Mouse (Mus musculus) MEL-GATA-1-ER (cell line): Measurements from ENCODE around the gene Adgrl3.
A peak's percentile ranks its signal among the peaks of the same experiment; 100 is the strongest.

Source experiments
- DNase-seq: peaks from one replicate; pipeline ENCODE4 v3.0.0-alpha.2; 2012; ENCODE audit warnings: low read depth; ENCODE audit errors: extremely low read depth

The Adgrl3 gene

DNA sequence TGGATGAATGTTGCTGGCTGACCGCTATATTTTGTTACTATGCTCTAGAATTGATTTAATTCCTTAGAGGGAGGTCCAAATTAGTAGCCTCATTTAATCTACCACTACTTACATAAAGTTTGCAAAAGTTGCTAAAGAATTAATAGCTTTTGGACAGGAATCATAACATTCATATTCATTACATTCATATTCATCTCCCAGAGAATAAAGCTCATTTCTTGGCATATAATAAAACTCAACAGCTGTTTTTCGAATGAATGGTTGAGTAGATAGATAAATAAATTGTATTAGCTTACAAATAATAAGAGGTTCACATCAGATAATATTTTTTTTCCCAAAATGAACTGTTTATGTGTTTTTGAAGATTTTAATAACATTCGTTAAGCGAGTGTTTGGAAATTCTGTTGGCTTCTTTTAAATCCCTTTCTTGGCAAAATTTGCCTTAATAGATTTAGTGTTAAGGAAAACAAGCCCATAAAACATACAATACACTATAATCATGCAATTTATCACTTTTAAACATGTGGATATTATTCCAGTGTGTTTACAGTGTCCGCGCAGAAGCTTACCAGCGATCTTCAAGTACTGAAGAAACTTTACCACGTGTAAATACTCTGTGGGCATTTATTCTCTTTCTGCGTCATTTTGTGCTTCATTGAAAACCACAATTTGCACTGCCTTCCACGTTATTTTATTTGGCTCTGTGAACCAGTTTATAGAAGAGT, 350.4 kb downstream of the Adgrl3 start:
- no peak for DNase-seq

DNA sequence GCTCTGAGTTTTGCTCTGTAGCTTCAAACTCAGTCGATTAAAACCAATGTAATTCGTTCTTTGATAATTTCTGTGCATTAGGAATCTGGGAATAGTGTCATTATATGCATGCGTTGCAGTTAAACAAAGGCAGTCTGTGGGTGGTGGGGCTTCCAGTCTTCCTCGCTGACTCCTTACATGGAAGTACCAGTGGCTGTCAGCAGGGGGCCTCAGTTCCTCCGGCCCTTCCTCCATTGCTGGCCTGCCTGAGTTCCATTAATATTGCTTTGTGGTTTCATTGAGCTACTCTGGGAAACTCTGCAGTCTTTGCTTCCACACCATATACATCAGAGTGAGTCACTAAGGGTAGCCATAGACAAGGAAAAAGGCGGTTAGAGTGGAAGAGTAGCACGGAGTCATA, 356.1 kb downstream of the Adgrl3 start:
- DNase-seq, result no peak

DNA sequence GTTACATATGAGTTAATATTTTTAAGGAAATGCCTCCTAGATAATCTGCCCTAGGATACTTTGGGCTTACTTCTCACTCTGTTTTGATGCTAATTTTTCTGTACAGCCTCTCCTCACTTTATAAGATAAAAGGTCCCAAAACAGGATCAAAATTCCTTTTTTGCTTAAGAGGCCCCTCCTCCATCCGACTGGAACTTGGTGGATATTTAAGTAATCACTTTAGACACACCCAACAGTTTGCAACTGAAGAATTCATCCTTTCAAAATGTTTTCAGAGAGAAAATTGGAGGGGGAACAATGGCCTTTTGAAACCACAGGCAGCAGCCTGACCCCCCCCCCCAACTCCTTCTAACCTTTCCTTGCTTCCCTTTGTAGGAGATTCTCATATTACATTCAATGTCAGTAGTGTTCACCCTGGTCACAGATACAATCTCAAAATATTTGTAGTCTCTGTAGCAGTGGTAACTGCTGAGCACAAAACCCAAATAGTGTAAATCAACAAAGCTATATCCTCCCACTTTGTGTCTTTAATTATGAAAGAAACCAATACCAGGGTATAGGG, 385.7 kb downstream of the Adgrl3 start:
- DNase-seq, result no peak

DNA sequence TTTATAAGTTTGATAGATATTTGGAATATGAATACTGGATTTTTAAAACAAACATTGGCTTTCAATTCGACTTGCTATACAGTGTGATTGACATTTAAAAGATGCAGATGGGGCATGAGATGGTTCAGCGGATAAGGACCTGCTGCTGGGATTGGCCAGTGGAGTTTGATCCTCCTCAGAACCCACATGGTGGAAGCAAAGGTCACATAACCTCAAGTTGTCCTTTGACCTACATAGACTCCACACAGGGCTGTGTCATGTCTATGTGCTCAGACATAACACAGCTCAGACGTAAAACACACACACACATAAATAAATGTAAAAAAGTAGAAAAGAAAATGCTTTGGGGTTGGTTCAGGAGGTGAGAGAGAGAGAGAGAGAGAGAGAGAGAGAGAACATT, 397.4 kb downstream of the Adgrl3 start:
- DNase-seq, result no peak

DNA sequence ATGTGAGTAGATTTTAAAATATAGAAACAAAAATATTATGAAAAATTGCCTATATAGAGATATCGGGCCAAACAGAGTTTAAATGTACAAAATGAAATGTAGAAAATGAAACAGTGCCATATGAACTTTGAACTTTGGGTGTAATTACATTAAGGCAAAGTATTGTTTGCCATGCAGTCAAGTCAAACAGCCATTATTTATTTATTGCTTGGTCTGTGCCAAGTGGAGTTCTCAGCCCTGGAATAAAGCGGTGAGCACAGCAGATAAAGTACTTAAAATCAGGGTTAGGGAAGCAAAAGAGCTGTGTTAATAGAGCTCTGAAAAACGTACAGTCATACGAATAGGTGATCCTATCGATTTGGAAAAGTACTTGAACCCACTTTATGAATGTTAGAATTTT, 407.5 kb downstream of the Adgrl3 start:
- DNase-seq, result no peak

DNA sequence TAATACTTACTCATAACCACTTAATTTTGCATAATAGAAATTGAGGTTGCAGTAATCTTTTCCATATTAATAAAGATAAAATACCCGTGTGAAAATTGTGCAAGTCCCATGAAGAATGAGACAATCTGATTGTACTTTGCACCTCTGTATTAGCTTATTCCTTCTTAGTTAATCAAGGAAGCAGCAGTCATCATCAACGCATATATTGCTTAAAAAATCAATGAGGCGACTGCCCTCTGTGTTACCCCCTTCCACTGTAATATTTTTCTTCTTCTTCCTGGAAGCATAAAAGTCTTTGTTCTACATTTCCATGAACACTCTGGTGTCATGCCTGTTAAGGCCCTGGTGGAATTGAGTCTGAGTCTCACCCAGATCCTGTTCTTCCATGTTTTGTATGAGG, 416.4 kb downstream of the Adgrl3 start:
- DNase-seq, result no peak

DNA sequence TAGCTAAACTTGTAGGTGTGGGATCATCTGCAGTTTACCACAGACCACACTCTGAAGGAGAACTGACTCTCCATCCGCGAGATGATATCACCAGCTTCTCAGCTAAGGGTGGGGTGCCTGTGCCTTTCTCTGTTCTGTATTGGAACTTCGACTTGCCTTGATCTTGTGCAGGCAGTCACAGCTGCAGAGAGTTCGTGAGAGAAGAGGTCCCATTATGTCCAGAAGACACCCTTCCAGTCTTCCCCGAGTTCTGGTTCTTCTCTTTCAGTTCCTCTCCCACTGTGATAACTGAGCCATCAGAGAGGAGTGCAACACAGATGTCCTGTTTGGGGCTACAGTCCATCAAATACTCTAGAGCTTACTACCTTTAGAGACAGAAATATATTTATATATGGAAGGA, 422.2 kb downstream of the Adgrl3 start:
- no peak for DNase-seq

DNA sequence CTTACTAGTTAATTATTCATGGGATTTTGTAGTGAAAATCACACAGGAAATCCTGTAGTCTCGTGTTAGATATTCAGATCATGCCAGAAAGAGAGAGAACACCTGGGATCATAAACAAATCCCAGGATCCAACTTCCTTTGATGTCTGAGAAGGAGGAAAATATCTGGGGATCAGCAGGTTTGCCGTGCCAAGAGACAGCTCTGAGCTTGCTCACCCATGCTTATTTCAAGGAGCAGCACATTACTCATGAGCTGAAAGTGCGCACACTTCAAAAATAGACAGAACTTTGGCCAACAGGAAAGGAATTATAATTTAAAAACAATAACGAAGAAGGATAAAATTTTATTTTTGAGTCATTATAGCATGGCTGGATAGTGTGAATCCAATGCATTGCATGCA, 446.0 kb downstream of the Adgrl3 start:
- DNase-seq, result no peak

DNA sequence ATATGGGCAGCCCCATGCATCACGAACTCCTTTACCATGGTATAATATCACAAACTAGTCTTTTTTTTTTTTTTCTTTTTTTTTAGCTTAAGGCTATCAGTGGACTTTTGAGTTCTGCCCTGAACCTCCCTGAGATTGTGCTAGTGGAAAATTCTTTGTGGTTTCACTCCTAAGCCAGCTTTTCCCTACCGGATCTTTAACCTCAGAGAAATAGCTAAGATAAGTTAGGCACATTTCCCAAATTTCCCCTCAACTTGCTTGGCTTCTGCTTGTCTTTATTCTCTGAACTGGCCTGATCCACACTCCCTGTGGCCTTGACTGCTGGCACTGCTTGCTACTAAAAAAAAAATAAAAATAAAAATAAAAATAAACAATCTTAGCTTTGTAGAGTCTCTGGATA, 454.7 kb downstream of the Adgrl3 start:
- DNase-seq, result no peak

DNA sequence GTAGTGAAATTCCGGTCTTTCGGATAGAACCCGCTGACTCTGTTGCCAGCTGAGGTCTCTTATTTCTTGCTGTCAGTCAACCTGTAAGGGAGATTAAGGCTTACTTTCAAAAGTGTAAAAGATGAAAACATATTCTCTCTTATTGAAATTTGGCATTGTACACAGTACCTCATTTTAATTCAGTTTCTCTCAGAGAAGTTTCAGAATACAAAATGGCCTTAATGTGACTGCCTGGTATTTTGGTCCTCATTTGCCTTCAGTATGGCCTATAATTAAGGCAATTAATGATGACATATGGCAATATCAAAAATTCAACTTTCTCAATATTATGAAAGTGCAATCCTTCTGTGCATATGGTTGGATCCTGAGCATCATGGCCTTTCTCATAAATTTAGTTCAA, 455.5 kb downstream of the Adgrl3 start:
- DNase-seq, result no peak

DNA sequence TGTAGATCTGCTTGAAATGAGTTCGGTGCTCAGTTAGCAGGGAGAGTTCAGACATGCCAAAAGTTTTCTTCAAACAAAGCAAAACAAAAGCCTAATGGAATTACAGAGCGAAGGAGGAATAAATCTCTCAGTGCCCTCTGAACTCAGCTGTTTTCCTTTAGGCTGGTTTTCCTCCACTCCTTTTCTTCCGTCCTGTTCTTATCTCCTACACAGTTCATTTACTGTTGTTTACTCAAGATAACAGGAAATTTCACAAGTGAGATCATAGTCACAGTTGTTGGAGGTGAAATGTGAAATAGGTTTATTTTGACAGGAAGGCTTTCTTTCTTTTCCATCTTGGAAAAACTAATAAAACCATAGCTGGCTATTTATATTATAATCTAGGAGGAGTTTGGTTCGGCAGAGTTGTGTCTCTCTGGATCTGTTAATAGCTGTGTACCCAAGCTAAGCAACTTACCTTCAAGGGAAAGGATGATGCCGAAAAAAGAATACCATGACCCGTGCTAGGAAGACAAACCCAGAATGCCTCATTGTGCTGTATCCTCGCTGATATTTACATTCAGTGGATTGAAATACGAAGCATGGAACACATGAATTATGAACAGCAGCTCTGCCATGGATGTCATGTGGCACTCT, 456.2 kb downstream of the Adgrl3 start:
- no peak for DNase-seq

DNA sequence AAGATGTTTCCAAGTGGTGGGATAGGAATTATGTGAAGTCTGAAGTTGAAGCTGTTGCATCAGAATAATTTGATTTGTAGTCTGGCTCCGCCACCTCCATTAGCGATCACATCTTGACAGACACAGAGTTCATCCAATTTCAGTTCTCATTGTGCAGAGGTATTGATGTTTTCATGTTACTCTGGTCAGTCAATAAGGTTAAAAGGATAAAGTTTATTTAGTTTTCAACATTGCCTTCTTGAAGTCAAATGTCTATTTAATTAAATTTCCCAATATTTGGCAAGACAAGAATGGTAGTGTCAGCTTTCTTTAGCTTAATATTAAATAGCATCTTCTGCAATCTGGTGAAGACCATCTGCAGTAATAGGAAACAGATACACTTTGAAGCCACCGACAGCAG, 461.0 kb downstream of the Adgrl3 start:
- DNase-seq, result no peak

DNA sequence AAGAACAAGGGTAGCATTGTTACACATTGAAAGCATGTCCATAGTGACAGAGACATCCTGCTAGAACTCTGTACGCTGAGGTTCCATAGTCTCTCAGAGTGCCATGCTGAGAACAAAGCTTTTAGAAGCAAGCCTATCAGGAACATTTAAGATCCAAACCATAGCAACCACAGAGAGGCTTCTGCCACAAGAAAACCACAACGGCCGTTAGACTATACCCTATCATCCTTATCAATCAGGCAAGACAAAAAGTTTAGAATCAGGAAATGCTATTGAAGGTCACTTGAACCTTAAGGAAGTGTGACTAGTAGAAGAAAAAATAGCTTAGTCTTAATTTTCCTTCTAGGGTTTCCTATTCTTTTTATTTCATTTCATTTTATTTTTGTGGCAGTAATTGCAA, 464.0 kb downstream of the Adgrl3 start:
- DNase-seq, result peak; percentile 22

DNA sequence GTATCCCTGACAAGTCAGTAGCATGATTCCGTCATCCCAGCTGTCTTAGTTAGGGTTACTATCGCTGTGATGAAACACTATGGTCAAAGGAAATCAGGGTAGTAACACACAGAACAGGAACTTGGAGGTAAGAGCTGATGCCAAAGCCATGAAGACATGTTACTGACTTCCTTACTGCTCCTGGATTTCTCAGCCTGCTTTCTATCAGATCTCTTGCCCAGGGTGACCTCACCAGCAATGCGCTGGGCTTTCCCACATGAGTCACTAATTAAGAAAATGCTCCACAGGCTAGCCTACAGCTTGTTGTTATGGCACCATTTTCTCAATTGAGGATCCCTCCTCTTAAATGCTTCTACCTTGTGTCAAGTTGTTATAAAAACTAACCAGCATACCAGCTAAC, 481.1 kb downstream of the Adgrl3 start:
- DNase-seq, result no peak

DNA sequence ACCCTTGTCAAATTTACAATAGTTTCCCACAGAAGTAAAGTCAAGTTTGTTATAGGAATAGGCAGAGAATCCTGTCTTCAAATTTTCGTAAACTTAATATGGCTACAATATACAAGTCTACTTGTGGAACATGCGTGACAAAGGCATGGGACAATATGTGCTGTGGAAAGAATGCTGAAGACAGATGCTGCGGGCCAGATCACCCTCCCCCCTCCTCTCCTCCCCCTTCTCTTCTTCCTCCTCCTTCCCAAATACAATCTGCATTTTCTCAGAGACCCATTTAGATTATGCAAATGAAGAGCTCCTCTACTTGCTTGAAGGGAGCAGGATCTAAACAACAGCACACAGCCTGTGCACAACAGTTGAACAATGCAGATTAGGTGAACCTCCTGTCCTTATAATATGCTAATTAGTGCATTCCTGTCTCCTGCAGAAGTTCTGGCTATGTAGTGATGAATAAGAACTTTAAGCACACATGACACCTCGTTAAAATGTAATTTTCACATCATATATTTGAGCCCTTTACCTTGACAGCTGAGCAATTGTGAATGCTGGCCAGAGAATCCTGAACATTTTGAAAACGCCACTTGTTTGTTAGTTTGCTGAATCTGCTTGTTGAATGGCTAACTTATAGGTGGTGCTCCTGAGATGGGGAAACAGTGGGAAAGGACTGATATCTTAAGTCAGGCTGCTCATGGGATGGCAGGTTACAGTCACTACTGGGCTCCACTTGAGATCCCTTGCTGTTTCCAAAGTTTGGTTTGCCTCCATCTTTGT, 499.0 kb downstream of the Adgrl3 start:
- DNase-seq, result no peak

DNA sequence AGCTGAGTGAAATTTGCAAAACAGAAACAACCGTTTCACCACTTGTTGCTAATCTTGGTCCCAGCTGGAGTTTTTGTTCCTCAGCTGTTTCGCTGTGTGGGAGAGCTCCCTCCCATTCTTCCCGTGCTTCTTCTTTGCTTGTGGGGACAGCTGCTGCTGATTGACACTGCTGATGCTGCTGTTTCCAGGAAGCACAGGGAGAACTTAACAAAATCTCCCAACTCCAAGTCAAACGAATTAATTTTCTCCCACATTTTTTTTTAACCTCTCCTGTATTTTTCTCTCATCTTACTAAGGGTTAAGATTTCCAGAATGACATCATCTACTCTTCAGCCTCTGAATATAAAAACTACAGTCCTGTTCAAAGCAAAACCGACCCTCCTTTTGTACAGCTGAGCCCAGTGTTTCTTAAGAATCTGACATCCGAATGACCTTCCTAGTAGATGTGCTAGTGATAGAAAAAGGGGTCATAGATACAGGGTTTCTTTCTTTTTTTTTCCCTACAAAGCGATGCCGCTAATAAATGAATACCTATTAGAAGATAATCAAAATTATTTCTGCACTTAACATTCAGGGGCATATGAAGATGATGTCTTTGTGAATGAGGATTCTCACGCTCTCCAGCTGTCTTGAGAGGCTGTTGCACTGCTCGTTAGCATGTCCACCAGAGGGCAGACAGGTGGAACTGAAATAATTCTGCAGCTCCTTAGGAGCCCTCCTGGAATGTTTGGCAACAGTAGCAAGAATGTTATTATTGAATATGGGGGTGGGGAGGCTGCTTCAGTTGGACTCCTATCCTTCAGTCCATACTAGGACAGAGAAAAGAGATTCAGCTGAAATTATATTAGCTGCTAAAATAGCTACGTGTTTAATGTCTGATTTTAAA, 499.8 kb downstream of the Adgrl3 start:
- DNase-seq, result no peak

DNA sequence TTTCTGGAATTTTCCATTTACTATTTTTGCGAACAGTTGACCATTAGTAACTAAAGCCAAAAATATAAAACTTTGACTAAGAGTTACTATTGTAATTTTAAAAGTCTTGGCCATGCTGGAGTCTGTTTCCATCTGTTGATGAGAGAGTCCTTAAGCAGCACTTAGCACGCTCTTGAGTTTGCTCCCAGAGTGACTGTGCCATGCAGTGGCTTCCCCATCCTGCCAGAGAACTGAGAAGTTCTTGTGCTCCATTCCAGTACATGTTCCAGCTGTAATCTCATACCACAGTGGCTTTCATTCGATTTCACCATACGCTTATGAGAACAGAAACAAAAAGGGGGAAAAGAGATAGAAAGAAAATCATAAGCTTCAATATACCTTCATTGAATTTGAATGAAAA, 502.8 kb downstream of the Adgrl3 start:
- no peak for DNase-seq

DNA sequence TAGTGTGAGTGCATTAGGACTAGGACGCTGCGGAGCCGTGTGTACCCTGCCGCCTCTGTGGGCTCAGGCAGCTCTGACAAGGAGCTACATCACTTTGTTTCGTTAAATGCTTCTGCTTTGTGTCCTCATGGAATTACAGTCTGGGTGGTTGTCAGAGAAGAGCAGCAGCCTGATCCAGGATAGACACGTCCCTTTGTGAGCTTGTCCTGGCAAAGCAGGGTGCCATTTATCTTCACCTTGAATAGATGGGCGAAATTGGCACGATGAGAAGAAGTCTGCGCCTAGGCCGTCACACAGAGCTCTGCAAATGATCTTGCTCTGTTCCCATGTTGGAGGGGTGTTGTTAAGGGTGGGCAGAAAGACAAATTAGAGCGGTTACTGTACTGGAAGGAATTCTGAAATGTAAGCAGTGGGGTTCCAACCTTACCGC, 504.6 kb downstream of the Adgrl3 start:
- no peak for DNase-seq

DNA sequence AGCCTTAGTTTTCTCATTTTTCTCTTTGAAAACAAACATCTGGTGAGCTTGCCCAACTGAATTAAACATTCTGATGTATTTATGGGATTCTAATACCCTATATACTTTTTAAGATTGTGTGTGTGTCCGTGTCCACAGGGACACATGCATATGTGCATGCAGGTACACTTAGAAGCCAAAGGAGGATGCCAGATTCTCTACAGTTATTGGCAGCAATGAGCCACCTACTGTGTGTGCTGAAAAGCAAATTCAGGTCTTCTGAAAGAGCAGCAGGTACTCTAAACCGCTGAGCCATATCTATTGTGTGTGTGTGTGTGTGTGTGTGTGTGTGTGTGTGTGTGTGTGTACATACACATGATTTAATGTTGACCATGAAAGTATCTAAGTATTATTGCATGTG, 505.4 kb downstream of the Adgrl3 start:
- no peak for DNase-seq

DNA sequence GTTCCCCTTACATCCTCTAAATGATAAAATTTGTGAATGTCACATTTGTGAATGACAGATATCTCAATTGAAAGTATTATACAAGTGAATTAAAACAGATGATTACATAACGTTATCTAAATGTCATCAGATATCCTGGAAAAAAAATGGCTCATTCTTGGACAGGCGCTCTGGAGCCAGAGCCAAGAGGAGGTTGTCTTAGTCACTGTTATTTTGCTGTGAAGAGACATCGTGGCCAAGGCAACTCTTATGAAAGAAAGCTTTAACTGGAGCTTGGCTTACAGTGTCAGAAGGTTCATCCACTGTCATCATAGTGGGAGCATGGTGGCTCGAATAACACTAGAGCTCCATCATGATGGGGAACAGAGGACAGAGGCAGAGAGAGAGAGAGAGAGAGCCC, 511.7 kb downstream of the Adgrl3 start:
- no peak for DNase-seq

DNA sequence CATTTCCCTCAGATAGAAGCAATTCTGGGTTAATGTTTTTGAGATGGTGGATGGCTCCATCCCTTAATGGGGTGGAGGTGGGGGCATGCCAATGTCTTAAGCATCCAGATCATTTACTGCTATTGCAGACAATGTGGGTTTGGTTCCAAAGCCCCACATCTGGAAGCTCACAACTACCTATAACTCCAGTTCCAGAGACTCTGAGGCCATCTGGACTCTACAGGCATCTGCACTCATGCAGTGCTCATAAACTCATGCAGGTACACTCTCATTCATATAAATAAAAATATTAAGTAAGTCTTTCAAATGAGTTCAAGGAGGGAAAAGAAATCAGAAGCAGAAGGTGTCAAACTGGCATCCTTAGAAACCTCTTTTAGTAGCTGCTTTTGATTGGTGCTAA, 530.3 kb downstream of the Adgrl3 start:
- no peak for DNase-seq
